Mouse (Mus musculus): ENCODE results near the gene Lcat. TPM values are rescaled to one million over a fixed set of nuclear protein-coding genes. Genes with fewer than 3 reads are reported as not detected.

The Lcat gene
- polyA plus RNA-seq, 1 experiment from 2014 or later = 32.1 TPM

- ATAC-seq (replicated peaks; ENCODE audit: low FRiP score) = no peak
Observed at GRCm38 (mm10) chr8:105889756-105890465, 53.3 kb downstream of the Lcat start.

More at GRCm38 (mm10) chr8:105889756-105890465, 53.3 kb downstream of the Lcat start:
- no peaks in the 10 kb centered on the region for H3K27me3 ChIP-seq (replicated peaks; ENCODE audit: control insufficient read depth, insufficient read depth, low read length)
- 92% methylated on average over 12 of the region's 12 CpGs for WGBS
- no peaks in the 10 kb centered on the region; the same call in 1 of the 2 replicates for H3K4me1 ChIP-seq (replicated peaks; ENCODE audit: control insufficient read depth, insufficient read depth, low read length)
- peaks cover 72% of the 10 kb centered on the region for H3K36me3 ChIP-seq (ENCODE audit: control insufficient read depth, insufficient read depth, low read length)
- no peak overlapping the region for H3K27ac ChIP-seq (ENCODE audit: low read depth, low read length)
- H3K4me3 ChIP-seq (ENCODE audit: low read depth, low read length) = no peak overlapping the region
- H3K9ac ChIP-seq (ENCODE audit: low read depth, low read length) = no peak overlapping the region
- no peak for DNase-seq (ENCODE audit: low spot score)
- H3K4me2 ChIP-seq = no peak overlapping the region
- no peaks in the 10 kb centered on the region for H3K9me3 ChIP-seq (ENCODE audit: control insufficient read depth, low read length)

Small RNA genes within 50 kb of the gene (microRNA-seq; reads per million reads assigned to microRNA genes)
- gene Mir7074 (ENCODE audit: borderline number of aligned reads) = not detected

Other genes with a start within 250 kb of the Lcat start
- 47.5 and 47.8 TPM in 2 replicates for gene Acd, start 242.3 kb downstream of the Lcat start, polyA plus RNA-seq (2014; fragmentation: Nextera tagmentation; extraction: Ambion mirVana)
- 12.8 and 18.2 TPM in 2 replicates for gene Pard6a, start 242.2 kb downstream of the Lcat start, polyA plus RNA-seq (2014; fragmentation: Nextera tagmentation; extraction: Ambion mirVana)
- 0.26 TPM in 1 of 2 replicates, not detected in the other for gene 4933405L10Rik, start 235.7 kb downstream of the Lcat start, polyA plus RNA-seq (2014; fragmentation: Nextera tagmentation; extraction: Ambion mirVana)
- 22.3 and 23.6 TPM in 2 replicates for gene Enkd1, start 235.2 kb downstream of the Lcat start, polyA plus RNA-seq (2014; fragmentation: Nextera tagmentation; extraction: Ambion mirVana)
- 9.0 and 10.7 TPM in 2 replicates for gene Gfod2, start 184.7 kb downstream of the Lcat start, polyA plus RNA-seq (2014; fragmentation: Nextera tagmentation; extraction: Ambion mirVana)
- 20.2 and 22.0 TPM in 2 replicates for gene Ranbp10, start 116.0 kb downstream of the Lcat start, polyA plus RNA-seq (2014; fragmentation: Nextera tagmentation; extraction: Ambion mirVana)
- gene Tsnaxip1, start 115.7 kb downstream of the Lcat start, polyA plus RNA-seq (2014; fragmentation: Nextera tagmentation; extraction: Ambion mirVana) = 0.12 TPM in 1 of 2 replicates, not detected in the other
- 37.0 and 37.5 TPM in 2 replicates for gene Cenpt, start 90.1 kb downstream of the Lcat start, polyA plus RNA-seq (2014; fragmentation: Nextera tagmentation; extraction: Ambion mirVana)
- gene Thap11, start 88.2 kb downstream of the Lcat start, polyA plus RNA-seq (2014; fragmentation: Nextera tagmentation; extraction: Ambion mirVana) = 62.0 and 66.5 TPM in 2 replicates
- gene Nutf2, start 82.8 kb downstream of the Lcat start, polyA plus RNA-seq (2014; fragmentation: Nextera tagmentation; extraction: Ambion mirVana) = 304 and 312 TPM in 2 replicates
- 43.7 and 47.5 TPM in 2 replicates for gene Edc4, start 62.5 kb downstream of the Lcat start, polyA plus RNA-seq (2014; fragmentation: Nextera tagmentation; extraction: Ambion mirVana)
- not detected in 2 replicates for gene Nrn1l, start 49.8 kb downstream of the Lcat start, polyA plus RNA-seq (2014; fragmentation: Nextera tagmentation; extraction: Ambion mirVana)
- gene Pskh1, start 42.9 kb downstream of the Lcat start, polyA plus RNA-seq (2014; fragmentation: Nextera tagmentation; extraction: Ambion mirVana) = 21.4 and 22.8 TPM in 2 replicates
- 1.9 and 3.0 TPM in 2 replicates for gene Ctrl, start 9.5 kb downstream of the Lcat start, polyA plus RNA-seq (2014; fragmentation: Nextera tagmentation; extraction: Ambion mirVana)
- gene Psmb10, start 4.9 kb downstream of the Lcat start, polyA plus RNA-seq (2014; fragmentation: Nextera tagmentation; extraction: Ambion mirVana) = 142 and 160 TPM in 2 replicates
- gene Slc12a4, start 22.7 kb upstream of the Lcat start, polyA plus RNA-seq (2014; fragmentation: Nextera tagmentation; extraction: Ambion mirVana) = 25.6 and 25.8 TPM in 2 replicates
- gene Dpep3, start 36.0 kb upstream of the Lcat start, polyA plus RNA-seq (2014; fragmentation: Nextera tagmentation; extraction: Ambion mirVana) = not detected in 2 replicates
- 24.0 and 25.0 TPM in 2 replicates for gene Dus2, start 48.0 kb upstream of the Lcat start, polyA plus RNA-seq (2014; fragmentation: Nextera tagmentation; extraction: Ambion mirVana)
- not detected in 2 replicates for gene Dpep2nb, start 62.6 kb upstream of the Lcat start, polyA plus RNA-seq (2014; fragmentation: Nextera tagmentation; extraction: Ambion mirVana)
- gene Ddx28, start 68.5 kb upstream of the Lcat start, polyA plus RNA-seq (2014; fragmentation: Nextera tagmentation; extraction: Ambion mirVana) = 22.3 and 22.5 TPM in 2 replicates
- gene Nfatc3, start 115.5 kb upstream of the Lcat start, polyA plus RNA-seq (2014; fragmentation: Nextera tagmentation; extraction: Ambion mirVana) = 5.3 and 6.2 TPM in 2 replicates
- 11.6 and 12.7 TPM in 2 replicates for gene Esrp2, start 193.6 kb upstream of the Lcat start, polyA plus RNA-seq (2014; fragmentation: Nextera tagmentation; extraction: Ambion mirVana)
- gene Pla2g15, start 207.0 kb upstream of the Lcat start, polyA plus RNA-seq (2014; fragmentation: Nextera tagmentation; extraction: Ambion mirVana) = 9.2 and 9.6 TPM in 2 replicates
- gene Slc7a6, start 225.5 kb upstream of the Lcat start, polyA plus RNA-seq (2014; fragmentation: Nextera tagmentation; extraction: Ambion mirVana) = 46.3 and 52.5 TPM in 2 replicates

All from liver, embryonic 11.5 days (tissue).